Mouse (Mus musculus) left cerebral cortex, postnatal 36 days (tissue): ENCODE results near the gene Ccdc125. TPM values are rescaled to one million over a fixed set of nuclear protein-coding genes. Genes with fewer than 3 reads are reported as not detected.

Source experiments
- total RNA-seq, 2 experiments: library from RNA; stranded (reverse); gene quantifications; 2 replicates each; pipeline ENCODE4 v1.2.3; 2021

The Ccdc125 gene
- total RNA-seq, 2 experiments from 2014 or later, result 0.16 to 0.17 TPM

Other genes with a start within 250 kb of the Ccdc125 start
- under 1 TPM; 0.07 to 0.20 TPM for gene Naip1, start 216.8 kb upstream of the Ccdc125 start, total RNA-seq
- gene Gtf2h2, start 177.1 kb upstream of the Ccdc125 start, total RNA-seq, result 10 to 100 TPM; 34.0 to 43.0 TPM
- 1 to 10 TPM; 8.2 to 8.5 TPM for gene Ocln, start 117.0 kb upstream of the Ccdc125 start, total RNA-seq
- 1 to 10 TPM; 1.2 to 2.4 TPM for gene Marveld2, start 52.7 kb upstream of the Ccdc125 start, total RNA-seq
- 10 to 100 TPM; 77.2 to 87.9 TPM for gene Ak6, start 18.7 kb upstream of the Ccdc125 start, total RNA-seq
- gene Rad17, start 18.7 kb upstream of the Ccdc125 start, total RNA-seq, result 10 to 100 TPM; 12.7 to 15.0 TPM
- gene Taf9, start 18.1 kb upstream of the Ccdc125 start, total RNA-seq, result 10 to 100 TPM; 26.8 to 35.9 TPM
- 10 to 100 TPM; 39.2 to 42.3 TPM for gene Cdk7, start 61.2 kb downstream of the Ccdc125 start, total RNA-seq
- gene Mrps36, start 74.9 kb downstream of the Ccdc125 start, total RNA-seq, result 10 to 100 TPM; 48.0 to 56.9 TPM
- under 1 TPM; 0.63 to 0.69 TPM for gene Cenph, start 106.2 kb downstream of the Ccdc125 start, total RNA-seq
- 1 to 10 TPM in 1 of 2 experiments, under 1 TPM in 1; 0.70 to 1.0 TPM for gene Ccnb1, start 116.9 kb downstream of the Ccdc125 start, total RNA-seq
- gene Slc30a5, start 163.7 kb downstream of the Ccdc125 start, total RNA-seq, result 10 to 100 TPM; 44.7 to 46.4 TPM